Mouse (Mus musculus) CH12.LX (cell line): ENCODE data around the gene Gm15737.

Experiments used
- BHLHE40 ChIP-seq: IDR thresholded peaks from 2 replicates; pipeline ENCODE4 v1.6.1; 2011; ENCODE audit warnings: mild to moderate bottlenecking, low read depth, low read length, improper control_type of control experiment
- CTCF ChIP-seq, 2 experiments: IDR thresholded peaks in 1 of 2; conservative IDR thresholded peaks in 1 of 2; 2 replicates each; pipeline ENCODE4 v1.5.1; 2011 to 2012; ENCODE audit warnings: low read depth in 2 of 2, low read length in 2 of 2, improper control_type of control experiment in 1 of 2, inconsistent platforms in 1 of 2, mild to moderate bottlenecking in 1 of 2, moderate library complexity in 1 of 2
- E2F4 ChIP-seq: IDR thresholded peaks from 2 replicates; pipeline ENCODE4 v1.6.1; 2011; ENCODE audit warnings: low read depth, low read length, improper control_type of control experiment; ENCODE audit not compliant: insufficient replicate concordance
- ETS1 ChIP-seq: conservative IDR thresholded peaks from 2 replicates; pipeline ENCODE4 v1.6.1; 2012; ENCODE audit warnings: low read depth, mild to moderate bottlenecking, inconsistent platforms, low read length, improper control_type of control experiment, moderate library complexity
- MEF2A ChIP-seq: IDR thresholded peaks from 2 replicates; pipeline ENCODE4 v1.6.1; 2014; ENCODE audit warnings: low read depth, mild to moderate bottlenecking, inconsistent platforms, low read length, improper control_type of control experiment, borderline replicate concordance
- NELFE ChIP-seq: IDR thresholded peaks from 2 replicates; pipeline ENCODE4 v1.6.1; 2011; ENCODE audit warnings: low read depth, low read length, improper control_type of control experiment
- POLR2A ChIP-seq: IDR thresholded peaks from 2 replicates; pipeline ENCODE4 v1.6.1; 2011; ENCODE audit warnings: low read depth, mild to moderate bottlenecking, improper control_type of control experiment, low read length
- SMC3 ChIP-seq: IDR thresholded peaks from 2 replicates; pipeline ENCODE4 v1.6.1; 2011; ENCODE audit warnings: low read depth, low read length, improper control_type of control experiment
- TCF12 ChIP-seq: IDR thresholded peaks from 2 replicates; pipeline ENCODE4 v1.6.1; 2014; ENCODE audit warnings: low read depth, mild to moderate bottlenecking, inconsistent platforms, low read length, improper control_type of control experiment
- USF1 ChIP-seq: IDR thresholded peaks from 2 replicates; pipeline ENCODE4 v1.6.1; 2014; ENCODE audit warnings: low read depth, mild to moderate bottlenecking, inconsistent platforms, low read length, improper control_type of control experiment
- ZC3H11A ChIP-seq: IDR thresholded peaks from 2 replicates; pipeline ENCODE4 v1.6.1; 2012; ENCODE audit warnings: low read depth, mild to moderate bottlenecking, inconsistent platforms, low read length, improper control_type of control experiment

DNA sequence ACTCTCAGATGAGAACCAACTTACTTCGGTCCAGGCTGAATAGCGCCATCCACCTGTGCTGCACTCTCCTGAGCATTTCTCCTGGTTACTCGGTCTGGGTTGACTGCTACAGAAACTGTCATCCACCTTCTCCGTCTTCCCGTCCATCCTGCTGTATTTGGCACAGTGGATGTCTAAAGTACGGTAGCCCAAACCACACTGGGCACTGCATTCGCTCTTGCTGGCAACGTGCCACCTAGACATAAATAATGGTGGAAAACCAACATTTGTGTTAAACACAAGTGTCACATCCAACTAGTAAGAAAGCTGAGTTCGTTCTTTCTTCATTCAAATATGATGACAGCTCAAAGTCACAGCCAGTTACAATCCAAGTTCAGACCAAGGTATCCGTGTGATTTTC is 3.6 kb downstream of the Gm15737 start:
- no peak for TF ChIP-seq POLR2A
- no peak for TF ChIP-seq CTCF (conservative IDR thresholded peaks at IDR 0.05 in 1 of 2, IDR thresholded peaks at IDR 0.05 in 1 of 2; ENCODE audit: low read depth in 2 of 2, low read length in 2 of 2)
- TF ChIP-seq TCF12: no peak
- TF ChIP-seq USF1: no peak
- no peak for TF ChIP-seq SMC3
- TF ChIP-seq E2F4: no peak
- TF ChIP-seq ZC3H11A: no peak
- no peak for TF ChIP-seq MEF2A
- TF ChIP-seq ETS1: no peak
- TF ChIP-seq NELFE: no peak
- TF ChIP-seq BHLHE40: no peak
